Mouse (Mus musculus) brown adipose tissue, adult 24 weeks (tissue): Measurements from ENCODE around the gene Olfr229. TPM values are rescaled to one million over a fixed set of nuclear protein-coding genes. Genes with fewer than 3 reads are reported as not detected.
"Not testable (repeated sequence)": the region's sequence is repeated elsewhere in the genome, so short reads cannot be mapped to it uniquely, and the experiment has no call there.

Experiments
- H3K27ac ChIP-seq: fragments of 200-500 bp; replicated peaks from 2 replicates; pipeline ENCODE4 v1.5.1; 2012; ENCODE audit warnings: low read depth, mild to moderate bottlenecking, low read length
- H3K4me1 ChIP-seq: fragments of 200-500 bp; 2 replicates; pipeline ENCODE4 v1.6.1; 2012; ENCODE audit warnings: low read length, mixed read lengths; ENCODE audit not compliant: control insufficient read depth, insufficient read depth, insufficient read length
- H3K4me3 ChIP-seq: fragments of 200-500 bp; 2 replicates; pipeline ENCODE4 v1.5.1; 2012; ENCODE audit warnings: low read depth, mild to moderate bottlenecking, low read length, moderate library complexity; ENCODE audit not compliant: insufficient read depth
- polyA plus RNA-seq: library from polyadenylated mRNA; stranded (reverse); fragments of >200 nt; gene quantifications from 2 replicates; pipeline ENCODE4 v1.2.4, GENCODE M21; 2012; ENCODE audit not compliant: missing spikeins, insufficient read depth, insufficient read length

Gene Olfr229
- not detected in 2 replicates for polyA plus RNA-seq

DNA sequence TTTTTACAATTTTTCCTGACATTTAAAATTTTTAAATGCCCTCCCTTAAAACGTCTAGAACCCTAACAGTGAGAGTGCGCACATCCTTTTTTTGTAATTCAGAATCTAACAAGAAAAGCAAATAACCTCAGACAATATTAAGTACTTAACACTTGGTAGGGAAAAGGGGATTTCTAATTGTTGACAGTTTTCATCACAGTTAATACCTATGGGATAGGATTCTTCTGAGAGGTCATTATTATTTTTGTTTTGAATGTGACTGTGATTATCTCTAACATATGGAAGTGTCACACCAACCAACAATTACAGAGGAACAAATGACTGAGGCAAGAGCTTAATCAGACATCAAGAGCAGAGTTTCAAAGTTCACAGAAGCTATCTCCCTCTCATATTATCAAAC is at the start of gene Olfr229:
Olfr229 (plus strand) TSS at position 301 of the 400 bp plus-strand sequence.
- Histone ChIP-seq H3K4me3 (no peak within 1 kb of the TSS), H3K27ac (no peak within 1 kb of the TSS), H3K4me1 (no peaks in the 10 kb centered on the region)

DNA sequence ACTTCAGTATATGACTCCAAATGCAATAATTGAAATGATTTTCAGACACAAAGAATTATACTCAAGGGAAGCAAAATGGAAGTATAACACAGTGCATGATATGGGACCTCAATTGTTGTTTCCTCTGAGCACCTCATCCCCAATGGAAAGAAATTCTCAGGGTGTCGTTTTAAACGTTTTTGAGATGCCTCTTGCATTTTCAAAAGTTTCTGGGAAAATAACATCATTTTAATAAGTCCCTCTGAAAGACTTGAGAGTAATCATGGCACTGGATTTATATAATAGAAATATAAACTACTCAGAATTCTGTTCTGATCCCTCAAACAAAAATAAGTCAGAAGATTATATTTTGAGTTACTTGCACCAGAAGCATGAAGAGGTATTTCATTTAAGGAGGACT is 41.0 kb upstream of the Olfr229 start, which contains the start of gene Olfr972:
Olfr972 (plus strand) TSS at position 301 of the 400 bp plus-strand sequence.
- Histone ChIP-seq H3K27ac (no peak within 1 kb of the TSS), H3K4me1 (no peaks in the 10 kb centered on the region), H3K4me3 (no peak within 1 kb of the TSS)

DNA sequence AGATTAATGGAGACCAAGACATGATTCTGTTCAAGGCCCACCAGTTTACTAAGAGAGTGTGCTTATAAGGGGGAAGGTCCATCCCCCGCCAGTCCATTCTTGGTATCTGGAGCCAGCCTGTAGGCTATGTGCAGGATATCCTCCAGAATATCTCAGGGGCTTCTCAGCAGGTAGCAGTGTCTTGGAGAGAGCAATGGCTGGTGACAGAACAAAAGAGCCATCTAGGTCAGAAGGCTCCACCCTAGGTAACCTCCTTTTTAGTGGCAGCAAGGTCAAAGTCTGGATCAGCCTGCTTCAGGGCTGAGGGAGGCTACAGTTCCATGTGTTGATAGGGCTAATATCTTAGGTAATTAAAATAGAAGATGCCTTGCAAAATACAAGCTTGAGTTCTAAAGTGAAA is 35.1 kb upstream of the Olfr229 start:
- not testable (repeated sequence) for H3K27ac ChIP-seq, H3K4me3 ChIP-seq, H3K4me1 ChIP-seq

GRCm38 (mm10) chr9:39877541-39878396 is 29.4 kb upstream of the Olfr229 start:
- H3K4me3 ChIP-seq, H3K27ac ChIP-seq, H3K4me1 ChIP-seq: not testable (repeated sequence)

DNA sequence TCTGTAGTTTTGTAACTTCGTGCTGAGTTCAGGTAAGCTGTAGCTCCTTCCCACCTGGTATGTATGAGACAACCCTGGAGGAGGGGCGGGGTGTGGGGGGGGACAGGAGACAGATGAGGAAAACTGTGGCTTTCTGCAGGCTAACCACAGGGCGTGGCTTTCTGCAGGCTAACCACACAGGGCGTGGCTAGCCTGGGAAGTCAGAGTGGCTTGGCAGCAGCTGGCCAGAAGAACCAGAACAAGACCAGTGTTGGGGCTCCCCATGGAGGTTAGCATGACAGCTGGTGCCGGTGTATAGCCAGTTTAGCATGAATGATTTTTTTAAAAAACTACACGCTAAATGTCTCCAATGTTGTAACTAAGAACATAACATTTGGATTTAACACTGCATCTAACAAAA is 2.0 kb upstream of the Olfr229 start:
- Histone ChIP-seq H3K4me3 (no peak overlapping the region), H3K4me1 (no peaks in the 10 kb centered on the region), H3K27ac (no peak overlapping the region)

GRCm38 (mm10) chr9:39909939-39910338 is 2.8 kb downstream of the Olfr229 start:
- Histone ChIP-seq H3K27ac (no peak overlapping the region), H3K4me3 (no peak overlapping the region), H3K4me1 (no peaks in the 10 kb centered on the region)

DNA sequence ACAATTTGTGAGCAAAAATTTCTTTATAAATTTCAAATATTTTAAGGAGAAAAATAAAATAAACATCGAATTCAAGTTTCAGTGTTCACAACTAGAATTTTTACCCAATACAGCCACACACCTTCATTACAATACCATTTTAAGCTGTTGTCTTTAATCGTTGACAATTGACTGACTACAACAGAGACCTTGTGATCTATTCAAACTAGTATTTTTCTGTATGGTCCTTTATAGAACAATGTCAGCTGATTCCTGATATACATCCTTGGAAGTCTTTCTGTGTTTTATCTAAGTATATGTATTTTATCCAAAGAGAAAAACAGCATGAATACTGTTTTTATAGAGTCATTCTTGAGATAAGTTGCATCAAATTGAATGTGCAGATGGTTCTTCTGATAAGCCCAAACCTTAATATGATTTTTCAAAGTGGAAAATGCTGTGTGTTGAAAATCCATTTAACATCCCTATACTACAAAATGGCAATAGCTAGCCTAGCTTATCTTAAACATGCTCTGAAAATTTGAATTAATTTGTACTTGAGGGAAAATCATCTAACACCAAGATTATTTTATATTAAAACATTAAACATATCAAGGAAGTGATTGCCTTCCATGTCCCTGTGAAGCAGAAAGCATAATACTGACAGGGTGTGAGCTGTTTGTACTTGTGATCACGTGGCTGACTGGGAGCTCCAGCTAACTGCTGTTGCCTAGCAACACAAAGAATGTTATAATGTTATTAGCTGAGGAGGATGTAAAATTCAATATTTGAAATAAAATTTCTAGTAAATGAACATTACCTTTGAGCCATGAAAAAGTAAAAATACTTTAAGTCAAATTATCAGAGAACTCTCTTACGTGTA is 21.1 kb downstream of the Olfr229 start:
- H3K27ac ChIP-seq, H3K4me1 ChIP-seq, H3K4me3 ChIP-seq: not testable (repeated sequence)

GRCm38 (mm10) chr9:39928837-39929236 is 21.7 kb downstream of the Olfr229 start:
- H3K4me3 ChIP-seq, H3K27ac ChIP-seq: not testable (repeated sequence)

GRCm38 (mm10) chr9:39937201-39937600 is 30.1 kb downstream of the Olfr229 start, which contains the start of gene Olfr974:
Gene Olfr974, plus strand, starts transcription at chr9:39937501.
- H3K4me1 ChIP-seq: no peaks in the 10 kb centered on the region
- no peak within 1 kb of the TSS for H3K27ac ChIP-seq
- H3K4me3 ChIP-seq: no peak within 1 kb of the TSS

More at GRCm38 (mm10) chr9:39928837-39929236, 21.7 kb downstream of the Olfr229 start:
- not testable (repeated sequence) for H3K4me1 ChIP-seq

- H3K27ac ChIP-seq: no peak within 1 kb of the TSS
- H3K4me3 ChIP-seq: no peak within 1 kb of the TSS
- H3K4me1 ChIP-seq: no peaks in the 10 kb centered on the region
Observed at GRCm38 (mm10) chr9:39951946-39952345, 44.8 kb downstream of the Olfr229 start, which contains the start of gene Olfr975. Gene Olfr975, minus strand, starts transcription at chr9:39952046.

GRCm38 (mm10) chr9:39961033-39961432 is 53.9 kb downstream of the Olfr229 start, which contains the start of gene Olfr976:
Gene Olfr976, minus strand, starts transcription at chr9:39961133.
- H3K4me3 ChIP-seq, H3K4me1 ChIP-seq, H3K27ac ChIP-seq: not testable (repeated sequence)

Other genes starting within 250 kb of the Olfr229 start
- gene Olfr963, start 240.1 kb upstream of the Olfr229 start, polyA plus RNA-seq: not detected in 2 replicates
- not detected in 2 replicates for gene Olfr149, start 200.2 kb upstream of the Olfr229 start, polyA plus RNA-seq
- gene Olfr965, start 196.0 kb upstream of the Olfr229 start, polyA plus RNA-seq: not detected in 2 replicates
- not detected in 2 replicates for gene Olfr150, start 176.4 kb upstream of the Olfr229 start, polyA plus RNA-seq
- not detected in 2 replicates for gene Olfr967, start 161.1 kb upstream of the Olfr229 start, polyA plus RNA-seq
- gene Olfr968, start 124.1 kb upstream of the Olfr229 start, polyA plus RNA-seq: not detected in 2 replicates
- gene Olfr969, start 116.4 kb upstream of the Olfr229 start, polyA plus RNA-seq: not detected in 2 replicates
- gene Olfr970, start 98.5 kb upstream of the Olfr229 start, polyA plus RNA-seq: not detected in 2 replicates
- not detected in 2 replicates for gene Olfr971, start 70.5 kb upstream of the Olfr229 start, polyA plus RNA-seq
- not detected in 2 replicates for gene Olfr972, start 40.9 kb upstream of the Olfr229 start, polyA plus RNA-seq
- gene Olfr974, start 30.2 kb downstream of the Olfr229 start, polyA plus RNA-seq: not detected in 2 replicates
- gene Olfr975, start 44.7 kb downstream of the Olfr229 start, polyA plus RNA-seq: not detected in 2 replicates
- gene Olfr976, start 53.8 kb downstream of the Olfr229 start, polyA plus RNA-seq: not detected in 2 replicates
- not detected in 2 replicates for gene Olfr978, start 84.8 kb downstream of the Olfr229 start, polyA plus RNA-seq
- not detected in 2 replicates for gene Olfr979, start 96.1 kb downstream of the Olfr229 start, polyA plus RNA-seq
- not detected in 2 replicates for gene Olfr980, start 102.2 kb downstream of the Olfr229 start, polyA plus RNA-seq
- not detected in 2 replicates for gene Olfr981, start 114.1 kb downstream of the Olfr229 start, polyA plus RNA-seq
- gene Olfr982, start 166.5 kb downstream of the Olfr229 start, polyA plus RNA-seq: not detected in 2 replicates
- not detected in 2 replicates for gene Olfr983, start 186.3 kb downstream of the Olfr229 start, polyA plus RNA-seq
- gene Olfr984, start 206.9 kb downstream of the Olfr229 start, polyA plus RNA-seq: not detected in 2 replicates
- not detected in 2 replicates for gene Olfr985, start 222.8 kb downstream of the Olfr229 start, polyA plus RNA-seq
- gene Tmem225, start 240.8 kb downstream of the Olfr229 start, polyA plus RNA-seq: not detected in 2 replicates